ENCODE assay signal across 22 mouse cellular contexts in the genomic region with DNA sequence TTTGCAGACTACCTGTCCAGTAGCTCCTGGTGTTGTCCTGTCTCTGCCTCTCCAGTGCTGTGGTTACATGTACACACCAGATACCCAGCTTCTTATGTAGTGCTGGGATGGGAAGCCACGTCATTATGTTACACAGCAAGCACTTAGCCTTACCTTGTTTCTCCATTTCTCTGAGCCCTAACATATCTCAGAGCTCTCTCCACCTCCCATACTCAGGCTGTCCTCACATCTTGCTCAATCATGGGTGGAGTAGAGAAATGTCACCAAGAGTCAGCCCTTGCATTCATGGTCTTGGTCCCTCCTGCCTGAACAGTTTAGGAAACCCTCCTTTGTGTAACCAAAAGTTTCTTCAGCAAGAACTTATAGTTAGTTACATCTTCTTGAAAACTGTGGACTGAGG. TPM values are rescaled to one million over a fixed set of nuclear protein-coding genes. Genes with fewer than 3 reads are reported as not detected.
DNase-seq lines count a peak whose midpoint lies in the region; ATAC-seq and TF ChIP-seq lines count a peak whose summit lies in the region.
"Had no signal": no experiment of that assay in that cellular context is flagged by ENCODE, and none has a peak within 500 bp of the region (broad histone marks: within the 10 kb centered on the region; RNA-seq: fewer than 3 reads in every experiment).

No protein-coding gene starts in this region.

- WGBS in heart, embryonic 13.5 days, result 48% methylated on average over 1 of the region's 1 CpGs
- WGBS in lung, postnatal 0 days, result 64% methylated on average over 1 of the region's 1 CpGs
- WGBS in heart, postnatal 0 days, result 50% methylated on average over 1 of the region's 1 CpGs

- H3K4me3 ChIP-seq in heart, embryonic 13.5 days, result no peak overlapping the region
- H3K4me3 ChIP-seq in lung, postnatal 0 days (ENCODE audit: low read depth, low read length), result no peak overlapping the region
- no peak overlapping the region for H3K4me3 ChIP-seq in heart, postnatal 0 days (ENCODE audit: low read depth, low read length)
- H3K4me3 ChIP-seq: embryonic facial prominence, embryonic 12.5 days; erythroblast, embryonic 14.5 days; hindbrain, embryonic 13.5 days; midbrain, embryonic 12.5 days; neural tube, embryonic 13.5 days; stomach, embryonic 15.5 days had no signal

- H3K4me1 ChIP-seq in heart, embryonic 13.5 days, result peaks cover 62% of the 10 kb centered on the region
- H3K4me1 ChIP-seq in lung, postnatal 0 days (ENCODE audit: insufficient read depth, low read depth, low read length), result no peaks in the 10 kb centered on the region
- H3K4me1 ChIP-seq in heart, postnatal 0 days (ENCODE audit: control insufficient read depth, insufficient read depth), result peaks cover 44% of the 10 kb centered on the region
- H3K4me1 ChIP-seq: midbrain, embryonic 12.5 days had no signal

- H3K27ac ChIP-seq in heart, embryonic 13.5 days (replicated peaks), result peak overlapping the region; percentile 96
- H3K27ac ChIP-seq in lung, postnatal 0 days (ENCODE audit: low read length), result no peak overlapping the region
- peak overlapping the region; percentile 93 for H3K27ac ChIP-seq in heart, postnatal 0 days (ENCODE audit: low read depth)
- H3K27ac ChIP-seq: embryonic facial prominence, embryonic 12.5 days; hindbrain, embryonic 13.5 days; midbrain, embryonic 12.5 days; neural tube, embryonic 13.5 days; stomach, embryonic 15.5 days had no signal

- no peak overlapping the region for H3K4me2 ChIP-seq in heart, embryonic 13.5 days
- H3K4me2 ChIP-seq in lung, postnatal 0 days (replicated peaks; ENCODE audit: low read depth, low read length), result no peak overlapping the region
- H3K4me2 ChIP-seq in heart, postnatal 0 days (ENCODE audit: low read depth, low read length), result no peak overlapping the region
- H3K4me2 ChIP-seq: embryonic facial prominence, embryonic 12.5 days; hindbrain, embryonic 13.5 days; midbrain, embryonic 12.5 days; neural tube, embryonic 13.5 days; stomach, embryonic 15.5 days had no signal

- no peak for ATAC-seq in heart, embryonic 13.5 days (ENCODE audit: extremely low read depth, insufficient number of reproducible peaks, low FRiP score, low TSS enrichment)
- peak; percentile 40 for ATAC-seq in lung, postnatal 0 days
- ATAC-seq in heart, postnatal 0 days (ENCODE audit: insufficient read depth, low read depth), result no peak
- ATAC-seq in monocyte, adult 5-6 weeks (replicated peaks; ENCODE audit: insufficient number of reproducible peaks, low FRiP score, low TSS enrichment, poor library complexity, severe bottlenecking), result peak; percentile 73
- ATAC-seq: forebrain, embryonic 14.5 days; inflammation-experienced regulatory T-cells, adult 6 months had no signal

- H3K36me3 ChIP-seq in heart, embryonic 13.5 days, result peaks cover 13% of the 10 kb centered on the region; the same call in 1 of the 2 replicates
- no peaks in the 10 kb centered on the region for H3K36me3 ChIP-seq in lung, postnatal 0 days (ENCODE audit: insufficient read depth, low read length)
- no peaks in the 10 kb centered on the region for H3K36me3 ChIP-seq in heart, postnatal 0 days (replicated peaks; ENCODE audit: control insufficient read depth, insufficient read depth, low read length)
- H3K36me3 ChIP-seq: embryonic facial prominence, embryonic 12.5 days; midbrain, embryonic 12.5 days; neural tube, embryonic 13.5 days; stomach, embryonic 15.5 days had no signal

- TF ChIP-seq EP300 in lung, postnatal 0 days (IDR thresholded peaks at IDR 0.05), result no peak
- no peak for TF ChIP-seq EP300 in heart, postnatal 0 days (IDR thresholded peaks at IDR 0.05; ENCODE audit: low read depth)

- no peak overlapping the region for H3K9ac ChIP-seq in heart, embryonic 13.5 days
- H3K9ac ChIP-seq in lung, postnatal 0 days (replicated peaks; ENCODE audit: low read depth), result no peak overlapping the region
- H3K9ac ChIP-seq in heart, postnatal 0 days (replicated peaks; ENCODE audit: low read depth, low read length), result no peak overlapping the region
- H3K9ac ChIP-seq: embryonic facial prominence, embryonic 12.5 days; hindbrain, embryonic 13.5 days; midbrain, embryonic 12.5 days; neural tube, embryonic 13.5 days; stomach, embryonic 15.5 days had no signal

- intact Hi-C loops in heart, postnatal 36 days (cut with DNase I), result no loop called here

- no peak for TF ChIP-seq CTCF in lung, postnatal 0 days (IDR thresholded peaks at IDR 0.05)
- TF ChIP-seq CTCF in heart, postnatal 0 days (IDR thresholded peaks at IDR 0.05; ENCODE audit: low read depth), result no peak

- H3K27me3 ChIP-seq in heart, embryonic 13.5 days (replicated peaks), result no peaks in the 10 kb centered on the region
- H3K27me3 ChIP-seq in lung, postnatal 0 days (replicated peaks; ENCODE audit: insufficient read depth, low read length), result no peaks in the 10 kb centered on the region
- no peaks in the 10 kb centered on the region for H3K27me3 ChIP-seq in heart, postnatal 0 days (ENCODE audit: control insufficient read depth, insufficient read depth, low read length)
- H3K27me3 ChIP-seq: embryonic facial prominence, embryonic 12.5 days; hindbrain, embryonic 13.5 days; midbrain, embryonic 12.5 days; neural tube, embryonic 13.5 days; stomach, embryonic 15.5 days had no signal

- DNase-seq in heart, postnatal 36 days, result no peak
- peak; percentile 47 for DNase-seq in lung, postnatal 0 days (ENCODE audit: low spot score)
- DNase-seq in lung, postnatal 4 days, result no peak
- DNase-seq in heart, postnatal 0 days (ENCODE audit: low spot score), result no peak
- DNase-seq in thymus, postnatal 4 days, result no peak
- DNase-seq in kidney, postnatal 4 days, result no peak
- DNase-seq: adrenal gland, adult 2 months; cerebellum, adult 9-10 months; gastrocnemius, postnatal 36 days; kidney, adult 2 months; kidney, postnatal 10 days; thymus, adult 18-20 months had no signal

- H3K9me3 ChIP-seq in heart, embryonic 13.5 days, result no peaks in the 10 kb centered on the region
- H3K9me3 ChIP-seq in lung, postnatal 0 days (ENCODE audit: low read length), result no peaks in the 10 kb centered on the region
- no peaks in the 10 kb centered on the region for H3K9me3 ChIP-seq in heart, postnatal 0 days (replicated peaks; ENCODE audit: control insufficient read depth, low read length)
- H3K9me3 ChIP-seq: embryonic facial prominence, embryonic 12.5 days; hindbrain, embryonic 13.5 days; midbrain, embryonic 12.5 days; neural tube, embryonic 13.5 days; stomach, embryonic 15.5 days had no signal

RNA-seq across cellular contexts. Expression of a gene that starts 6.2 kb away (rescaled TPM):
- 40.0 and 44.1 TPM in 2 replicates for polyA plus RNA-seq in heart, embryonic 13.5 days (2015; fragmentation: Nextera tagmentation; extraction: Ambion mirVana)
- total RNA-seq in heart, postnatal 36 days (2021), result 10 to 100 TPM; 60.7 to 71.3 TPM
- polyA plus RNA-seq in lung, postnatal 0 days (2015; fragmentation: Nextera tagmentation; extraction: Ambion mirVana), result 29.7 and 34.3 TPM in 2 replicates
- 56.1 and 110 TPM in 2 replicates for total RNA-seq in heart, postnatal 0 days (2014; rRNA removed; ENCODE audit: low replicate concordance)
- polyA plus RNA-seq in heart, postnatal 0 days (2015; fragmentation: Nextera tagmentation; extraction: Ambion mirVana), result 68.7 and 75.8 TPM in 2 replicates
- total RNA-seq in monocyte, adult 5-6 weeks (2017), result 21.5 to 55.1 TPM (median 25.0 TPM) in 3 replicates

RNA-seq across cellular contexts. Expression of a gene that starts 46.6 kb away (rescaled TPM):
- polyA plus RNA-seq in heart, embryonic 13.5 days (2015; fragmentation: Nextera tagmentation; extraction: Ambion mirVana), result 23.1 and 23.5 TPM in 2 replicates
- 10 to 100 TPM; 12.7 to 16.3 TPM for total RNA-seq in heart, postnatal 36 days (2021)
- polyA plus RNA-seq in lung, postnatal 0 days (2015; fragmentation: Nextera tagmentation; extraction: Ambion mirVana), result 17.9 and 21.2 TPM in 2 replicates
- total RNA-seq in heart, postnatal 0 days (2014; rRNA removed; ENCODE audit: low replicate concordance), result 17.0 and 23.7 TPM in 2 replicates
- 9.0 and 10.2 TPM in 2 replicates for polyA plus RNA-seq in heart, postnatal 0 days (2015; fragmentation: Nextera tagmentation; extraction: Ambion mirVana)
- total RNA-seq in monocyte, adult 5-6 weeks (2017), result 29.7 to 52.8 TPM (median 33.2 TPM) in 3 replicates

RNA-seq across cellular contexts. Expression of a gene that starts 53.7 kb away (rescaled TPM):
- 32.8 and 38.1 TPM in 2 replicates for polyA plus RNA-seq in heart, embryonic 13.5 days (2015; fragmentation: Nextera tagmentation; extraction: Ambion mirVana)
- 10 to 100 TPM; 12.1 to 21.6 TPM for total RNA-seq in heart, postnatal 36 days (2021)
- polyA plus RNA-seq in lung, postnatal 0 days (2015; fragmentation: Nextera tagmentation; extraction: Ambion mirVana), result 33.6 and 38.7 TPM in 2 replicates
- 22.9 and 29.2 TPM in 2 replicates for total RNA-seq in heart, postnatal 0 days (2014; rRNA removed; ENCODE audit: low replicate concordance)
- polyA plus RNA-seq in heart, postnatal 0 days (2015; fragmentation: Nextera tagmentation; extraction: Ambion mirVana), result 12.2 and 13.6 TPM in 2 replicates
- total RNA-seq in monocyte, adult 5-6 weeks (2017), result 50.8 to 61.9 TPM (median 55.9 TPM) in 3 replicates

Comparison
In these comparisons a context has a peak if more than half of its experiments do, and no peak if none do; other contexts are left out.
1. ATAC-seq: peak in lung, postnatal 0 days (single experiment) and monocyte, adult 5-6 weeks (single experiment); none in heart, embryonic 13.5 days (single experiment) and heart, postnatal 0 days (single experiment).